Mouse (Mus musculus): ENCODE results near the gene Plcb3.

DNA sequence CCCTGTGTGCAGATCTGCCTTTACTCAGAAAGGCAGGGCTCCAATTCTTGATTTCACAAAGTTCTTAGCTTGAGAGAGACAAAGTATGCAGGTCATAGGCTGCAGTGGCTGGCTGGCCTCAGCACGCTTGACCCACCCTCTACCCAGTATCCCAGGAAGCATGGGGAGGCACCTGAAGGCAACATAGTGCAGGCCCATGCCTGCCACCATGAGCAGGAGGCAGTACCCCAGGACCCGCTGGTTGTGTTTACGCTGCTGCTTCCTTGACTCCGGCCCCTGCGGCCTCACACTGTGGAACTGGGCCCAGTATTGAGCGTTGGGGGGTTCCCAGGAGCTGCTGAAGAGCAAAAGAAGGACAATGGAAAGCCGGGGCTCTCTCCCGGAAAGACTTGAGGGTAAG, 13.0 kb upstream of the Plcb3 start:
- TF ChIP-seq CTCF (IDR thresholded peaks at IDR 0.05; ENCODE audit: control insufficient read depth, insufficient read depth, insufficient read length) = no peak
- TF ChIP-seq MAX (IDR thresholded peaks at IDR 0.05) = no peak
- TF ChIP-seq MYOD1 (IDR thresholded peaks at IDR 0.05; ENCODE audit: control insufficient read depth, insufficient read length, low read depth) = no peak
- TF ChIP-seq CEBPB (IDR thresholded peaks at IDR 0.05; ENCODE audit: low read depth) = no peak
